Mouse (Mus musculus): ENCODE data around the gene Cdc20. TPM values are rescaled to one million over a fixed set of nuclear protein-coding genes. Genes with fewer than 3 reads are reported as not detected.

Gene Cdc20
- total and polyA plus RNA-seq, 2 experiments from 2014 or later, result 57.8 to 78.4 TPM

- H3K27me3 ChIP-seq (ENCODE audit: control insufficient read depth, insufficient read depth, low read length), result no peaks in the 10 kb centered on the region
- no peak overlapping the region for H3K9ac ChIP-seq (replicated peaks; ENCODE audit: low read depth, low read length)
- ATAC-seq (ENCODE audit: insufficient read depth, low read depth), result no peak
- no peak for TF ChIP-seq CTCF (IDR thresholded peaks at IDR 0.05; ENCODE audit: low read depth)
- TF ChIP-seq EP300 (IDR thresholded peaks at IDR 0.05; ENCODE audit: low read depth), result no peak
- no peak overlapping the region for H3K4me3 ChIP-seq (ENCODE audit: low read depth, low read length)
- H3K4me1 ChIP-seq (ENCODE audit: control insufficient read depth, insufficient read depth), result no peaks in the 10 kb centered on the region
- no peak overlapping the region for H3K27ac ChIP-seq (ENCODE audit: low read depth)
- H3K4me2 ChIP-seq (ENCODE audit: low read depth, low read length), result no peak overlapping the region
- no peak for DNase-seq (ENCODE audit: low spot score)
- 85% methylated on average over 12 of the region's 12 CpGs for WGBS
- H3K36me3 ChIP-seq (replicated peaks; ENCODE audit: control insufficient read depth, insufficient read depth, low read length), result peaks cover 58% of the 10 kb centered on the region
- no peaks in the 10 kb centered on the region for H3K9me3 ChIP-seq (replicated peaks; ENCODE audit: control insufficient read depth, low read length)
These were observed 34.5 kb downstream of the Cdc20 start for GRCm38 (mm10) chr4:118402701-118403100.

- Histone ChIP-seq H3K9ac (replicated peaks; ENCODE audit: low read depth, low read length) (no peak overlapping the region), H3K4me3 (ENCODE audit: low read depth, low read length) (no peak overlapping the region), H3K27me3 (ENCODE audit: control insufficient read depth, insufficient read depth, low read length) (no peaks in the 10 kb centered on the region), H3K4me1 (ENCODE audit: control insufficient read depth, insufficient read depth) (no peaks in the 10 kb centered on the region), H3K36me3 (replicated peaks; ENCODE audit: control insufficient read depth, insufficient read depth, low read length) (peaks cover 62% of the 10 kb centered on the region), H3K4me2 (ENCODE audit: low read depth, low read length) (no peak overlapping the region), H3K27ac (ENCODE audit: low read depth) (no peak overlapping the region), H3K9me3 (replicated peaks; ENCODE audit: control insufficient read depth, low read length) (no peaks in the 10 kb centered on the region)
- TF ChIP-seq CTCF (IDR thresholded peaks at IDR 0.05; ENCODE audit: low read depth) (no peak), EP300 (IDR thresholded peaks at IDR 0.05; ENCODE audit: low read depth) (no peak)
- no peak for ATAC-seq (ENCODE audit: insufficient read depth, low read depth)
- DNase-seq (ENCODE audit: low spot score), result no peak
- 51% methylated on average over 5 of the region's 5 CpGs for WGBS
These were observed 35.2 kb downstream of the Cdc20 start for GRCm38 (mm10) chr4:118401918-118402317.

GRCm38 (mm10) chr4:118401421-118401820, 35.7 kb downstream of the Cdc20 start:
- Histone ChIP-seq H3K27ac (ENCODE audit: low read depth) (no peak overlapping the region), H3K4me1 (ENCODE audit: control insufficient read depth, insufficient read depth) (no peaks in the 10 kb centered on the region), H3K27me3 (ENCODE audit: control insufficient read depth, insufficient read depth, low read length) (no peaks in the 10 kb centered on the region), H3K9me3 (replicated peaks; ENCODE audit: control insufficient read depth, low read length) (no peaks in the 10 kb centered on the region), H3K4me3 (ENCODE audit: low read depth, low read length) (no peak overlapping the region), H3K9ac (replicated peaks; ENCODE audit: low read depth, low read length) (no peak overlapping the region), H3K36me3 (replicated peaks; ENCODE audit: control insufficient read depth, insufficient read depth, low read length) (peaks cover 65% of the 10 kb centered on the region), H3K4me2 (ENCODE audit: low read depth, low read length) (no peak overlapping the region)
- ATAC-seq (ENCODE audit: insufficient read depth, low read depth), result no peak
- no peak for TF ChIP-seq EP300 (IDR thresholded peaks at IDR 0.05; ENCODE audit: low read depth)
- TF ChIP-seq CTCF (IDR thresholded peaks at IDR 0.05; ENCODE audit: low read depth), result no peak
- 86% methylated on average over 3 of the region's 3 CpGs for WGBS
- no peak for DNase-seq (ENCODE audit: low spot score)

- Histone ChIP-seq H3K4me3 (ENCODE audit: low read depth, low read length) (no peak overlapping the region), H3K9ac (replicated peaks; ENCODE audit: low read depth, low read length) (no peak overlapping the region), H3K4me2 (ENCODE audit: low read depth, low read length) (no peak overlapping the region), H3K4me1 (ENCODE audit: control insufficient read depth, insufficient read depth) (peaks cover 23% of the 10 kb centered on the region), H3K9me3 (replicated peaks; ENCODE audit: control insufficient read depth, low read length) (no peaks in the 10 kb centered on the region), H3K27me3 (ENCODE audit: control insufficient read depth, insufficient read depth, low read length) (no peaks in the 10 kb centered on the region), H3K27ac (ENCODE audit: low read depth) (no peak overlapping the region), H3K36me3 (replicated peaks; ENCODE audit: control insufficient read depth, insufficient read depth, low read length) (peaks cover 70% of the 10 kb centered on the region)
- WGBS, result 90% methylated on average over 6 of the region's 6 CpGs
- TF ChIP-seq CTCF (IDR thresholded peaks at IDR 0.05; ENCODE audit: low read depth), result no peak
- no peak for TF ChIP-seq EP300 (IDR thresholded peaks at IDR 0.05; ENCODE audit: low read depth)
- no peak for ATAC-seq (ENCODE audit: insufficient read depth, low read depth)
- DNase-seq (ENCODE audit: low spot score), result no peak
These were observed 38.8 kb downstream of the Cdc20 start for GRCm38 (mm10) chr4:118398400-118398799.

- ATAC-seq (ENCODE audit: insufficient read depth, low read depth) (no peak), DNase-seq (ENCODE audit: low spot score) (no peak)
- H3K27ac ChIP-seq (ENCODE audit: low read depth), result 0 out of 2 replicates have a peak overlapping the region, but pooled peaks have one; percentile 15
- H3K4me2 ChIP-seq (ENCODE audit: low read depth, low read length), result no peak overlapping the region
- no peak for TF ChIP-seq CTCF (IDR thresholded peaks at IDR 0.05; ENCODE audit: low read depth)
- no peak for TF ChIP-seq EP300 (IDR thresholded peaks at IDR 0.05; ENCODE audit: low read depth)
- H3K36me3 ChIP-seq (replicated peaks; ENCODE audit: control insufficient read depth, insufficient read depth, low read length), result peaks cover 70% of the 10 kb centered on the region
- no peaks in the 10 kb centered on the region for H3K9me3 ChIP-seq (replicated peaks; ENCODE audit: control insufficient read depth, low read length)
- peaks cover 24% of the 10 kb centered on the region for H3K4me1 ChIP-seq (ENCODE audit: control insufficient read depth, insufficient read depth)
- H3K4me3 ChIP-seq (ENCODE audit: low read depth, low read length), result no peak overlapping the region
- no peak overlapping the region for H3K9ac ChIP-seq (replicated peaks; ENCODE audit: low read depth, low read length)
- H3K27me3 ChIP-seq (ENCODE audit: control insufficient read depth, insufficient read depth, low read length), result no peaks in the 10 kb centered on the region
- WGBS, result 41% methylated on average over 3 of the region's 3 CpGs
These were observed 40.7 kb downstream of the Cdc20 start for GRCm38 (mm10) chr4:118396433-118396832.

GRCm38 (mm10) chr4:118395289-118395688, 41.9 kb downstream of the Cdc20 start:
- H3K9ac ChIP-seq (replicated peaks; ENCODE audit: low read depth, low read length), result no peak overlapping the region
- WGBS, result 15% methylated on average over 4 of the region's 4 CpGs
- H3K27ac ChIP-seq (ENCODE audit: low read depth), result peak overlapping the region; percentile 78
- H3K27me3 ChIP-seq (ENCODE audit: control insufficient read depth, insufficient read depth, low read length), result no peaks in the 10 kb centered on the region
- TF ChIP-seq EP300 (IDR thresholded peaks at IDR 0.05; ENCODE audit: low read depth) (no peak), CTCF (IDR thresholded peaks at IDR 0.05; ENCODE audit: low read depth) (no peak)
- DNase-seq (ENCODE audit: low spot score), result peak; percentile 55
- H3K4me3 ChIP-seq (ENCODE audit: low read depth, low read length), result no peak overlapping the region
- H3K36me3 ChIP-seq (replicated peaks; ENCODE audit: control insufficient read depth, insufficient read depth, low read length), result peaks cover 70% of the 10 kb centered on the region
- ATAC-seq (ENCODE audit: insufficient read depth, low read depth), result peak; percentile 47; the same call in 1 of the 2 replicates
- no peak overlapping the region for H3K4me2 ChIP-seq (ENCODE audit: low read depth, low read length)
- H3K4me1 ChIP-seq (ENCODE audit: control insufficient read depth, insufficient read depth), result peaks cover 24% of the 10 kb centered on the region
- H3K9me3 ChIP-seq (replicated peaks; ENCODE audit: control insufficient read depth, low read length), result no peaks in the 10 kb centered on the region
